Mouse (Mus musculus): ENCODE measurements at regions not wholly inside any gene's neighbourhood (a gene's known extent, or its start where the extent isn't known, plus 50 kb on each side); places are given as distances from the start of the nearest gene placed in this dataset.
A peak's percentile ranks its signal among the peaks of the same experiment; 100 is the strongest.

DNA sequence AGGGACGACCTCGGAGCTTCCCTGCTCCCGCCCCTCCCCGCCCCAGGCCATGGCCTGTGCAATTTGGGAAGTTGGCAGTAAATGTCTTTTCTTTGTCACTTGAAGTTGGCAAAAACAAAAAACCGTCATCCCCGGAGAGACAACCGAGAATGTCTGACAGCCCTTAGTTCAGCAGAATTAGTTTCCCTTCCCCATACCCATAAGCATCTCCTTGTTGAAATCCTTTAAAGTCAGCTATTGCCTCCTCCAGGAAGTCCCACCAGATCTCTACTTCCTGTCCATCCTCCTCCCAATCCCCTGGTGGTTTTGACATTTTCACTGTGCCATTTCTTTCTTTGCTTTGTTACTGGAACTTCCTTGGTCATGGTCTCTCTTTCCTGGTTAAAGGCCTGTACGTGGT is 54.8 kb downstream of the Foxb1 start:
- no peak for DNase-seq (ENCODE audit: low spot score)

- peak; percentile 19 for DNase-seq (ENCODE audit: low spot score)
These were observed 55.7 kb downstream of the Foxb1 start for GRCm38 (mm10) chr9:69705071-69705470.

DNA sequence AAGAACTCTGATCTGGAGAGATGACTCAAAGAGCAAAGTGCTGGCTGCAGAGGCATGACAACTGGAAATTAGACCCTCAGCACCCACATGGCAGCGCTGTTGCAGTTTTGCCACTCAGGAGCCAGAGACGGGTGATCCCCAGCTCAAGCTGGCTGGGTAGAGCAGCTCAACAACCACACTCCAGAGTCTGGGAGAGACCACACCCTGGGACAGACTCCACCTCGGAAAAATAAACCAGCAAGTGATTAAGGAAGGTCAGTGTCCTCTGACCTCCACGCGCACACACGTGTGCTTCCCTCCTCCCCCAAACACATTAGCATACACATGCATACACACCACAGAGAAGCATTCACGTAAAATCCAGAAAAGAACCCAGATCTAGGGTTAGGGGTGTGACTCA is 57.0 kb downstream of the Foxb1 start:
- DNase-seq (ENCODE audit: low spot score), result no peak

GRCm38 (mm10) chr9:69702156-69702928 is 58.4 kb downstream of the Foxb1 start:
- no peak for DNase-seq (ENCODE audit: low spot score)

DNA sequence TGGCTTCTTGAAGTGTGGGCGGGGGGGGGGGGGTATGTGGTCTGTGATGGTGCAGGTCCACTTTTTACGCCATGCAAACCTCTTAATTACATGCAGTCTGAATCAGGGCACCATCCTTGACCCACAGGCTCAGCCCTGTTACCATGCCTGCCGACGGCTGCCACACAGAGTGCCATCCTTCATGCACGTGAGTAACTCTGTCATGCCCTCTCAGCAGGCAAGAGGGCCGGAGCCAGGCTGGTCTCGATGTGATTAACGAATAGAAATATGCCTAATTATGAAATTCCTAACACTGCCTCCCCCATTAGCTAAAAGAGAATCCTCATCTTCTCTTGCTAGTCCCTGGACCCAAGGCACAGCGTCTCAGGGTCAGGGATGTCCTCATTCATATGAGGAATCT is 60.0 kb downstream of the Foxb1 start:
- DNase-seq (ENCODE audit: low spot score), result no peak

- DNase-seq (ENCODE audit: low spot score), result no peak
These were observed 69.0 kb downstream of the Foxb1 start for GRCm38 (mm10) chr9:69691756-69692155.

DNA sequence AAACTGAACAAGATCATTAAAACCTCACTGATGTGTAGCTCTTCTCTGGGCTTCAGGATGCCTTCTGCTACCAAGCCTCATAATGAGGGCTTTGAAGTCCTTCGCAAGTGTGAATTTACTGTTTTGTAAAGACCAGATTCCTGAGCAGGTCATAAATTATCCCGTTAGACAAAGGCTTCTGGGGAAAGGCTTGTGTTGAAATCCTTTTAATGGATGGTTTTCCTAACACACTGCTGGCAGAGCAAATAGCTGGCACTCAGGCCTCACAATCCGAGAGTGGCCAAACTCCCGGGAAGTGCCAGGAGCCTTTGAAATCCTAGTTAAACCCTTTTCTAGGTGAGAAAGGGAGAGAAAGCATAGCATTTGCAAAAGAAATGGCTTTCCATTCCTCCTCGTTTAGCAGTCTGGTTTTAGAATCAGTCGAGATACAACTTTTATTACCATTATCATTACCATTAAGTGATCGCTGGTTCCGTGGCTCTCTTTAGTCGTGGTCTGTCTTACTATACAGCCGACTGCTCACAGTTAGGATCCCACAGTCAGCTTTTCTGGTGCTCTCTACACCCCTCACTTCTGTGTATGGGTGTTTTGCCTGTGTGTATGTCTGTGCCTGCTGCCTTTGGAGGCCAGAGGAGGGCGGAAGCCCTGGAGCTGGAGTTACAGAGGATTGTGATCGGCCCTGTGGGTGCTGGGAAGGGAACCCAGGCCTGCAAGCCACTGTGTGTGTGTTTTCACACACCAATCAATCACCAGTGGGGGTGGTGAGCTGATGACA is 73.2 kb downstream of the Foxb1 start:
- DNase-seq (ENCODE audit: low spot score), result no peak

DNA sequence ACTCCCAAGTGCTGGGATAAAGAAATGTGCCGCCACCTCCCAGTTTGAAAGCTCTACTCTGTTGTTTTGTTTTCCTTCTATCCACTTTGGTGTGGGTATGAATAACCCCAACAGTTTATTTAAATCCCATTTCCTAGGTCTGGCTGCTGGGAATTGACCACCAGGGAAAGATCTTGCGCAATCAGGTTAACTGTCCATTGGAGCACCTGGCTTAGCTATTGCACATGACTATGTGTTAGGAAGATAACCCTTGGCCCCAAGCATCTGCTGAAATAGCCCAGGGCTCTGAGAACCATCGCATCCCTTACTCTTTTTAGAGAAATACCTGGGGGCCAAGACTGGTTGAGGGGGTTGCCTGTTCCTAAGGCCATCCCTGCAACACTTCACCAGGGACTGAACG is 74.0 kb downstream of the Foxb1 start:
- DNase-seq (ENCODE audit: low spot score), result no peak

- DNase-seq (ENCODE audit: low spot score), result no peak
These were observed 75.1 kb downstream of the Foxb1 start for GRCm38 (mm10) chr9:69685630-69686029.

GRCm38 (mm10) chr9:69681372-69682213 is 79.1 kb downstream of the Foxb1 start:
- no peak for DNase-seq (ENCODE audit: low spot score)

DNA sequence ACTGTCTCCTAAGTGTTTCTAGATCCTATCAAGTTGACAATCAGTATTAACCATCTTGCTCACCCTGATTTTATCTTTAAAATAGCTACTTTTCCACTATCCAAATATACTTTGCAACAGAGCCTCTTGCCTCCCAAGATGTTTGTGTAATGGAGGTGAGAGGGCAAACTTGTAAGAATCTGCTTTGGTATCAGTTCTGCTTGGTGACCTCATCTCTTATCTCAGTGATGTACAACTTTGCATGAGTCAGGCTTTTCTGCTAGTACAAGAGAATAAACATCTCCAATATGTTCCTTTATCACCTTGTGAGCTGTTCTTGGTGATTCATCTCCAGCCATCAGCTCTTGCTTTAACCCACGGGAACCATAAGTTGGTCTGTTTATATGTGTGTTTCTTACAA is 82.1 kb downstream of the Foxb1 start:
- DNase-seq (ENCODE audit: low spot score), result no peak

- no peak for DNase-seq (ENCODE audit: low spot score)
These were observed 87.2 kb downstream of the Foxb1 start for GRCm38 (mm10) chr9:69673463-69674105.

- DNase-seq (ENCODE audit: low spot score), result no peak
These were observed 87.9 kb downstream of the Foxb1 start for GRCm38 (mm10) chr9:69672657-69673462.

DNA sequence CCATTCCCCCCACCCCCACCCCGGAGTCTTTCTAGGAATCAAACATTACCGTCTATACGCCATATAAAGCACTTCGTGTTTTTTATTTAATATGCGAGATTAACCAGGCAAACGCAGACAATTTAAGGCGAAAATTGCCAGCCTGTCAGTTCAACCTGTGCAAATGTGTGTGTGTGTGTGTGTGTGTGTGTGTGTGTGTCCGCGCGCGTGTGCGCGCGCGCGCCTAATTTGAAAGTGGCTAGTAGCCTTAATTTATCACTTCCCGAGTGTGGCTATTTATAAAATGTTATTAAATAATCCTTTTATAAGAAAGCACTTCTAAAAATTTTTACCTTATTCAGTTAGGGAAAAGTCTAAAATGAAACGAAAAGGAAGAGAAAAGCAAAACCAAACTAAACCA is 89.5 kb downstream of the Foxb1 start:
- no peak for DNase-seq (ENCODE audit: low spot score)

- no peak for DNase-seq (ENCODE audit: low spot score)
These were observed 90.1 kb downstream of the Foxb1 start for GRCm38 (mm10) chr9:69670551-69671044.

DNA sequence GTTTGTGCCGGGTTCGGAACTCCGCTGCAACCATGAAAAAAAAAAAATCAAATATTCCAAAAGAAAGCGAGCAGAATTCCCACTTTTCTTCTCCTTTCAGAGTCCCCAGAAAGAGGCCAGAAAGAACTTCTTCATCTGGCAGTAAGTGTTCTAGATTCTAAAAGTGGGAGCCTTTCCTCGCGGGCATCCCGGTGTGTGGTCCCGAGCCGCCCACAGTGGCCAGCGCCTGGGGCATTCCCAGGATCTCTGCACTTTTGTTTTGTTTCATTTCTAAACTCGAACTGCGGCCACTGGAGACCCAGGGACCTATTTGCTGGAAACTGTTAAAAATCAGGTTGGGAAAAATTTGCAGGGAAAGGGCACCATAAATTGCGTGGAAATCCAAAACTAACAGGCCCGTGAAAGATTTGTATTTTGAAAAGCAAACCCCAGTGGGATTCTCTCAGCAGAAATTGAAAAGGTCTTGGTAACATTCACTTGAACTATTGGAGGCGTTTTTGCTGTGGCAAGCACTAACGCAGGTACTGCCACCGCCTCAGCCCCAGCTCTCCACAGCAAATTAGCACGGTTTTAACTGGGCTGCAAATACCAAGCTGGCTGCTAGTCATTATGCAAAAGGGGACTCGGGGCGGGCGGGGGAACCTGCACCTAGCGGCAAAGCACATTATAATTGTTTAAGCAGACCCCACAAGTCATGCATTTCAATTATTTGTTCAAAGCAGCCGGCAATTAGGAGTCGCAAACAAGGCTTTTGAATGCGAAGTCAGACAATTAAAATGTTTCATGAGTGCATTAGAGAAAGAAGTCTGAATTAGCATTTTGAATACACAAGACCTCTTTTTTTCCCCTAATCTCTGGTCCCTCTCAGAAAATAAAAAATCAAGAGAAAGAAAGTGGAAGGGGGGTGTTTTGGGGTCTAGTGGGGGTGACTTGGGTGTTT is 90.9 kb downstream of the Foxb1 start:
- no peak for DNase-seq (ENCODE audit: low spot score)

- DNase-seq (ENCODE audit: low spot score), result no peak
These were observed 92.2 kb downstream of the Foxb1 start for GRCm38 (mm10) chr9:69668475-69669090.

DNA sequence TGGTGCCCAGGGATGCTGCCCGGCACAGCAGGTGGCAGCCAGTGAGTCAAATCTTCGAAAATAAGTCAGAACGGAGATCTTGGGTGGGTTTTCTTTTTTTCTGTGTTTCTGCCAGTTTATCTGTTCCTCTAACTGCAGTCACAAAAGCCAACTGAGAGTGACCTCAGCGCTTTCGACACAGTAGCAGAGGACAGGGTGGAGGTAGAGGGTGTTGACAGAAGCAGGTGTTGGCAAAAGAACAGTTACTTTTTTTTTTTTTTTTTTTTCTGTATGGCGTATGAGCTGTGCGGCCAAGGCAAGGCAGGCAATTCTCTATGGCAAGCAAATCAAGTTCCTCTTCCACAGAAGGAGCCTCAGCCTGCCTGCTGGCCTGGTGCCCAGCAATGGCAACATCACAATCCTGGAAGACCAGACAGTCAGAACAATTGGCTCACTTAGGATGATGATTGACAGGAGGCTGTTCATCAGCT is 93.6 kb downstream of the Foxb1 start:
- DNase-seq (ENCODE audit: low spot score), result no peak

GRCm38 (mm10) chr9:69664201-69664600 is 96.5 kb downstream of the Foxb1 start:
- DNase-seq (ENCODE audit: low spot score), result no peak

Data from ovary, adult 18-20 months (tissue).